Comparison of ENCODE assay signal across 25 mouse cellular contexts in the genomic region with DNA sequence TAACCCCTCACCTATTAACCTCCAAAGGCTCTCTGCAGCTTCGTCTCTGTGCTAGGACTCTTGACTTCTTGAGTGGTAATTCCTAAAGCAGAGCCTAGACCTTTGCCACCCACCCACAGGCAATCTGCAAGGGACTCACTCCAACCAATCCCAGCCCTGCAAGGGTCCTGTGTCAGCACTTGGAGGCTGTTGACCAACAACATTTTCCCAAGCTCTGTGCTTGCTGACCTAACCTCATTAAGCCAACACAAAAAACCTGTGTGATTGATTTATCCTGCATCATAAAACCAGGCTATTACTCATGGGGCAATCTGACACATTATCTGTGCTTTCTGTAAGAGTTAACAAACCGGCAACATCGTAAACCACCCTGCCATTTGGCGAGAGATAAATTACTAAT.
DNase-seq lines count a peak whose midpoint lies in the region; ATAC-seq and TF ChIP-seq lines count a peak whose summit lies in the region.
"Had no signal": no experiment of that assay in that cellular context is flagged by ENCODE, and none has a peak within 500 bp of the region (broad histone marks: within the 10 kb centered on the region; RNA-seq: fewer than 3 reads in every experiment).

No protein-coding gene starts in this region.

- H3K27me3 ChIP-seq in kidney, embryonic 15.5 days: no peaks in the 10 kb centered on the region
- H3K27me3 ChIP-seq in liver, postnatal 0 days (ENCODE audit: insufficient read depth, low read length): no peaks in the 10 kb centered on the region
- H3K27me3 ChIP-seq in liver, embryonic 12.5 days (replicated peaks): no peaks in the 10 kb centered on the region
- H3K27me3 ChIP-seq: CH12.LX; hindbrain, embryonic 13.5 days; Patski had no signal

- no peak overlapping the region for H3K27ac ChIP-seq in kidney, embryonic 15.5 days
- H3K27ac ChIP-seq in liver, postnatal 0 days (ENCODE audit: low read depth): peak overlapping the region; percentile 81
- no peak overlapping the region for H3K27ac ChIP-seq in liver, embryonic 12.5 days
- H3K27ac ChIP-seq: gastrocnemius, adult 2 months; hindbrain, embryonic 10.5 days; hindbrain, embryonic 13.5 days had no signal

- H3K4me1 ChIP-seq in kidney, embryonic 15.5 days: no peaks in the 10 kb centered on the region
- no peaks in the 10 kb centered on the region for H3K4me1 ChIP-seq in liver, postnatal 0 days (ENCODE audit: insufficient read depth)
- H3K4me1 ChIP-seq in liver, embryonic 12.5 days: no peaks in the 10 kb centered on the region
- H3K4me1 ChIP-seq: hindbrain, embryonic 13.5 days had no signal

- no peak overlapping the region for H3K4me3 ChIP-seq in kidney, embryonic 15.5 days (replicated peaks)
- no peak overlapping the region for H3K4me3 ChIP-seq in liver, postnatal 0 days (ENCODE audit: low read depth, low read length)
- no peak overlapping the region for H3K4me3 ChIP-seq in liver, embryonic 12.5 days
- H3K4me3 ChIP-seq: gastrocnemius, adult 2 months; hindbrain, embryonic 10.5 days; hindbrain, embryonic 13.5 days had no signal

- no peak overlapping the region for H3K4me2 ChIP-seq in kidney, embryonic 15.5 days
- no peak overlapping the region for H3K4me2 ChIP-seq in liver, postnatal 0 days (ENCODE audit: low read depth, low read length)
- no peak overlapping the region for H3K4me2 ChIP-seq in liver, embryonic 12.5 days
- H3K4me2 ChIP-seq: heart, embryonic 11.5 days; hindbrain, embryonic 13.5 days had no signal

- DNase-seq in heart, adult 11 months: peak; percentile 30
- DNase-seq in heart, postnatal 25 days (ENCODE audit: low spot score): no peak
- no peak for DNase-seq in kidney, adult 9 months
- no peak for DNase-seq in liver, postnatal 0 days
- DNase-seq in urinary bladder, adult 18-20 months (ENCODE audit: low spot score in 2 of 2): no peak
- DNase-seq in ovary, postnatal 14 days (ENCODE audit: low spot score): no peak
- DNase-seq: adrenal gland, postnatal 10 days; adrenal gland, postnatal 36 days; cerebellum, adult 18-20 months; cerebellum, adult 9-10 months; cerebellum, postnatal 14 days; forebrain, postnatal 0 days; gastrocnemius, adult 2 months; gastrocnemius, postnatal 14 days; heart, postnatal 36 days had no signal

- no peaks in the 10 kb centered on the region for H3K36me3 ChIP-seq in kidney, embryonic 15.5 days
- no peaks in the 10 kb centered on the region for H3K36me3 ChIP-seq in liver, postnatal 0 days (replicated peaks; ENCODE audit: insufficient read depth, low read length)
- no peaks in the 10 kb centered on the region for H3K36me3 ChIP-seq in liver, embryonic 12.5 days
- H3K36me3 ChIP-seq: G1E; hindbrain, embryonic 10.5 days; hindbrain, embryonic 13.5 days had no signal

- WGBS in kidney, embryonic 15.5 days: 43% methylated on average over 4 of the region's 4 CpGs
- 74% methylated on average over 4 of the region's 4 CpGs for WGBS in liver, postnatal 0 days (ENCODE audit: insufficient replicate concordance)
- 78% methylated on average over 4 of the region's 4 CpGs for WGBS in liver, embryonic 12.5 days (ENCODE audit: insufficient replicate concordance)

- H3K9me3 ChIP-seq in kidney, embryonic 15.5 days (replicated peaks): no peaks in the 10 kb centered on the region
- no peaks in the 10 kb centered on the region; the same call in 1 of the 2 replicates for H3K9me3 ChIP-seq in liver, postnatal 0 days (ENCODE audit: low read length)
- peaks cover 7% of the 10 kb centered on the region; the same call in 1 of the 2 replicates for H3K9me3 ChIP-seq in liver, embryonic 12.5 days (replicated peaks)
- H3K9me3 ChIP-seq: hindbrain, embryonic 13.5 days had no signal

- intact Hi-C loops in heart, postnatal 25 days (cut with DNase I): no loop called here

- H3K9ac ChIP-seq in kidney, embryonic 15.5 days: no peak overlapping the region
- no peak overlapping the region for H3K9ac ChIP-seq in liver, postnatal 0 days (replicated peaks)
- H3K9ac ChIP-seq in liver, embryonic 12.5 days: no peak overlapping the region
- H3K9ac ChIP-seq: forebrain, postnatal 0 days; hindbrain, embryonic 13.5 days had no signal

- no peak for TF ChIP-seq CTCF in liver, postnatal 0 days (IDR thresholded peaks at IDR 0.05; ENCODE audit: low read depth)

- peak; percentile 40; the same call in 1 of the 2 replicates for ATAC-seq in kidney, embryonic 15.5 days (replicated peaks; ENCODE audit: low FRiP score)
- ATAC-seq in liver, postnatal 0 days: peak; percentile 86
- no peak for ATAC-seq in liver, embryonic 12.5 days
- ATAC-seq: forebrain, embryonic 14.5 days; forebrain, postnatal 0 days; hindbrain, embryonic 16.5 days; Patski had no signal

- TF ChIP-seq EP300 in liver, postnatal 0 days (IDR thresholded peaks at IDR 0.05; ENCODE audit: low read depth): peak; percentile 35; the same call in 1 of the 2 replicates
